Mouse (Mus musculus) layer of hippocampus, postnatal 10 days (tissue): ENCODE data around the gene Ccdc86. TPM values are rescaled to one million over a fixed set of nuclear protein-coding genes. Genes with fewer than 3 reads are reported as not detected.

Source experiments
- DNase-seq, 2 experiments: peaks; one replicate each; pipeline ENCODE4 v3.0.0; 2021; ENCODE audit warnings: low spot score in 2 of 2
- total RNA-seq, 2 experiments: library from RNA; stranded (reverse); gene quantifications; 2 replicates each; pipeline ENCODE4 v1.2.3; 2021

Gene Ccdc86
- total RNA-seq, 2 experiments from 2014 or later: 9.3 to 9.9 TPM

DNA sequence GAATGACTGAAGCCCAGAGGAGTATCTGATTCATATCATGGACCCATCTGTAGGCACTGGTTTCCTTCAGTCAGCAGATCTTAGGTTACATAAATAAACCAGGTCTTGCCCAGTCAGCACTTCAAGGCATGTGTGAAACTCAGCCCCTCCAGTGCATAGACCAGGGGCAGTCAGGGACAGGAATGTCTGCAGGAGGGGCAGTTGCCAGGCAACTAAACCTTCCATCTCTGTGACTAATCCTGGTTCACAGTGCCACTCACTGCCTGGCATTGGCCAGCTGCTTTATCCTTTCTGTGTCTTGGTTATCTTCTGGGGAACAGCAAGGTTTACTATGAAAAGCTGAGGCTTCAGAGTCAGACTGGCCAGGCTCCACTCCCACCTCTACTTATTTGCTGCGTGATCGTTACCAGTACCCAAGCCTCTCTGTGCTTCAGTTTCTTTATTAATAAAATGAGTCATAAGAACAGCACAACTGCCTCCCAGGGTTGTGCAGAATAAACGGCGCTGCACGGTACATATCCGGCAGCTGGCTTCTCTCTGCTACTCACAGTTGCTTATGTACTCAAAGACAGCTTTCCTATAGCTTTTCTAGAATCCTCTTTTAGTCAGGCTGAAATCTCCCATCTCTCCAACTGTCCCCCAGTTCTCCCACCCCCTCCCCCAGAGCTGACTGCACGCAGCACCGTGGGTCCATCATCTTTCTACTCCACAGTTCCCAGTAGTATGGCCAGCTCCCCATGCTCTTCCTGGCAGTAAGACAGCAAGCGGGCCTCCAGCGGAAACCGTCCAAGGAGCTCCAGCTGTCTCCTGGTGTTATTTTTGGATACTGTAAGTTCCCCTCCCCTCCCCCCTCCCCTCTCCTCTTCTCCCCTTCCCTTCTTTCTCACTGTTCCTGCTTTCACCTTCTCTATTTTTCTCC is 3.2 kb upstream of the Ccdc86 start:
- DNase-seq: peak in 1 of 2 experiments; percentile 17

DNA sequence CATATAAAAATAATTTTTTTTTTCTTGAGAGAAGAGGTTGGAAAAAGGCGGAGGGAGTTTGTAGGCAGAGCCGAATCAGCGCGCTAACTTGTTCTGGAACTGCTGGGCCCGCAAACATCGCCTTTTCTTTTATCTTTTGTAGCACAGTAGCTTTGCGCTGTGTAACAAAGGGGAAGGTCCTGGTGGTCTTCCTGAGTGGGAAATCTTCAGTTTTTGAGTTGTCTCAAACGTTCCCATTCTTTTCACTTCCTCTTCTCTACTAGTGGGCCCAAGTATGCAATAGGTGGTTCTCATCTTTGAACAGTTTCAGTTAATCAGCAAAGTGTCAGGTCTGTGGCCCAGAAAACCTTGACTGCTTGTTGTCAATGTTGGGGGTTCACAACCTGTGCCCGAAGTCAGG is 492 bp upstream of the Ccdc86 start:
- no peak for DNase-seq

DNA sequence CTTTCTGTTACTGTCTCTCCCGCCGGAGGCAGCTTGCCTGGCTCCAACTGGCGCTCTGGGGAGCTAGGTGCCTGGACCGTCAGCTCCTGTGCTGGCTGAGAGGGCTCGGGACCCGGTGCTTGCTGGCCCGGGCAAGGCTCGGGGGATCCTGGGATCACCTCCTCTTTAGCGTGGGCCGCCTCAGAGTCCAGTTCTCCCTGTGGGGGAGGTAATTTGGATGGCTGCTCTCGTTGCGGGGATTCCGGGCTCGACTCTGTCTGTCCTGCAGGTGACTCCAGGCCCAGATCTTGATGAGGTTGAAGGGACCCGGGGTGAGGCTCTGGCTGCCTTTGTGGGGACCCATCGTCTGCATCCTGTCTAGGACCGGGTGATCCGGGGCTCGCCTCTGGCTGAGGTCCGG is 650 bp downstream of the Ccdc86 start:
- DNase-seq: peak; percentile 21 to 33

DNA sequence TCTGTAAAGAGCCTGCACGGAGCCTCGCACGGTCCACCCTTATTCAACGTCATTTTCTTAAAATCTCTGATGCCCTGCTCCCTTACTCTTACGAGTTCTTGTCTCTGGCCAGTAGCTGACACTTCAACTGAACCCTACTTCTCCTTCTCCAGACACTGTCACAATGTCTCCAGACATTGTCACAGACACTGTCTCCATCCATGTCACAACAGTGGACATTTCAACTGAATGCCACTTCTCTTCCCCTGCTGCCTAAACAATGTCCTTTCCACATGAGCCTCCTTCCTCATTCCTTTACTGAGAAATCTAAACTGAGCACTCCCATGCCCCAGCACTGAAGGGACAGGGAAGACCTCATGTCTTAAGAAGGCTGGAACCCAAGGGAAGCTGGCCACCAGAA is 1.8 kb downstream of the Ccdc86 start:
- DNase-seq: no peak

DNA sequence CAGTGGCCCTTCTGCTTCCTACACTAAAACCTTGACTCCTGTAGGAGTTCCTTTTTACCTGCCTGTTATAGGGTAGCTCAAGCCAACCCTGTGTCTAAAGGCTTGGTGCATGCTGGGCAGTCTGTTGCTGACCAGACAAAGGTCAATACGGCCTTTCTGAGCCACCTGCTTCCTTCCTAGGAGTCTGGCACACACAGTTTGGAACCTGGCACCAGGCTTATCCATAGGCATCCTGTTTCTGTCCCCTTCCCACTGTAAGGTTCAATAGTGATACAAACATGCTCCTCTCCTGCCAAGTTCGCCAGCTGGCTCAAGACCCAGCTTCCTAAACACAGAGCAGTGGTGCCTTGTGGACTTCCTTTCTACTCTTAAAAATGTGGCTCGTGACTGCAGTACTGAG is 2.6 kb downstream of the Ccdc86 start:
- DNase-seq: no peak

DNA sequence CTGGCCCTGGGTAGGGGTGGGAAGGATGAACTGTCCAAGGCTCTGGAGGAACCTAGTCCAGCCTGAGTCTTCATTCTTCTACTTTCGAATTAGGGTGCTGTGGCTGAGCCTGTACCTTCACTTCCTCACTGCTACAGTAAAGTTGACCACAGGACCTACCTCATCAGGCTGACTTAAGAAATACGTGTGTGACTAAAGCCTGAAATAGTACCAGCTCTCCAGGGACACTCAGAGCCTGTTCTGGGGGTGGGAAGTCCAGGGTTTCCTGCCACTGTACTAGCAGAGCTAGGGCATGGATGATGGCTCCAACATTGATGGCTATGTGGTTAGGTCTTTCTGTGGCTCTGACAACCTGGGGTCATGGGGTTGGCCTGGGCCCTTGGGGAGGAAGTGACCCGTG is 5.1 kb downstream of the Ccdc86 start:
- no peak for DNase-seq

DNA sequence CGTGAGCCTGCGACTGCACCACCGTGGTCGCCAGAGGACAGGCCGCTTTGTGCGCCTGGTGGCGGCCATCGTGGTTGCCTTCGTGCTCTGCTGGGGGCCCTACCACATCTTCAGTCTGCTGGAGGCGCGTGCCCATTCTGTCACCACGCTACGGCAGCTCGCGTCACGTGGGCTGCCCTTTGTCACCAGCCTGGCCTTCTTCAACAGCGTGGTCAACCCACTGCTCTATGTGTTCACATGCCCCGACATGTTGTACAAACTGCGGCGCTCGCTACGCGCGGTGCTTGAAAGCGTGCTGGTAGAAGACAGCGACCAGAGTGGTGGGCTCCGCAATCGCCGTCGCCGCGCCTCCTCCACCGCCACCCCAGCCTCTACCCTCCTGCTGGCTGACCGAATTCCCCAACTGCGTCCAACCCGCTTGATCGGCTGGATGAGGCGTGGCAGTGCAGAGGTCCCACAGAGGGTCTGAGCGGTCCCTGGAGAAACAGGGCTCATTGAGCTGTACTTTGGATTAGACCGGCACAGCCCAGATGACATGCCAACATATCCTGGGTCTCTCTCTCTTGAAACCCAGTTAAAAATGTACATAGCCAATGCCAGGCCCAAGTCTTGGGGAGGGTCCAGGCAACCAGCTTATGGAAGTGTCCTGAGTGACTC is 8.1 kb downstream of the Ccdc86 start:
- DNase-seq: peak; percentile 34 to 51

DNA sequence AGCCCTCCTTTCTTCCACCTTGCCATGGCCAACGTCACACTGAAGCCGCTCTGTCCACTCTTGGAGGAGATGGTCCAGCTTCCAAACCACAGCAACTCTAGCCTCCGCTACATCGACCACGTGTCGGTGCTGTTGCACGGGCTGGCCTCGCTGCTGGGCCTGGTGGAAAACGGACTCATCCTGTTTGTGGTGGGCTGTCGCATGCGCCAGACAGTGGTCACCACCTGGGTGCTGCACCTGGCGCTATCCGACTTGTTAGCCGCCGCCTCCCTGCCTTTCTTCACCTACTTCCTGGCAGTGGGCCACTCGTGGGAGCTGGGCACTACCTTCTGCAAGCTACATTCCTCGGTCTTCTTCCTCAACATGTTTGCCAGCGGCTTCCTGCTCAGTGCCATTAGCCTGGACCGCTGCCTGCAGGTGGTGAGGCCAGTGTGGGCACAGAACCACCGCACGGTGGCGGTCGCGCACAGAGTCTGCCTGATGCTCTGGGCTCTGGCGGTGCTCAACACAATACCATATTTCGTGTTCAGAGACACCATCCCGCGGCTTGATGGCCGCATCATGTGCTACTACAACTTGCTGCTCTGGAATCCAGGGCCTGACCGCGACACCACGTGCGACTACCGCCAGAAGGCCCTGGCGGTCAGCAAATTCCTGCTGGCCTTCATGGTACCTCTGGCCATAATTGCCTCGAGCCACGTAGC is 8.8 kb downstream of the Ccdc86 start:
- DNase-seq: peak; percentile 72 to 85

DNA sequence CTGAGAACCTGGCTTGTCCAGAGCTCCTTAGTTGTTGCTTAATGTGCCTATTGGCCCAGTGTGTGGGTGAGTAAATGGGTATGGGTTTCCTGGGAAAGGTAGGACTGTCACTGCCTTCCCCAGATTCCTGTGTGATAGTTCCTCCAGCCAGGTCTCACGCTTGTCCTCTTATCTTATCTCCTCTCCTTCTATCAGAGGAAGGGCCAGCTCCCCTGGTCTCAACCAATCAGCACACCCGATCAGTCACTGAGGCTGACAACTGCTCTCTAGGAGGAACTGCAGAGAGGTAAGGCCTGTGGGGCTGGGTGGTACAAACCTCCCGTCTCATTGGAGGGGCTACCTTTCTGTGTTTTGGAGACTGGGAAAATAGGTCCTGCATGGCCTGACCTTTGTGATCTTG is 10.3 kb downstream of the Ccdc86 start:
- no peak for DNase-seq

DNA sequence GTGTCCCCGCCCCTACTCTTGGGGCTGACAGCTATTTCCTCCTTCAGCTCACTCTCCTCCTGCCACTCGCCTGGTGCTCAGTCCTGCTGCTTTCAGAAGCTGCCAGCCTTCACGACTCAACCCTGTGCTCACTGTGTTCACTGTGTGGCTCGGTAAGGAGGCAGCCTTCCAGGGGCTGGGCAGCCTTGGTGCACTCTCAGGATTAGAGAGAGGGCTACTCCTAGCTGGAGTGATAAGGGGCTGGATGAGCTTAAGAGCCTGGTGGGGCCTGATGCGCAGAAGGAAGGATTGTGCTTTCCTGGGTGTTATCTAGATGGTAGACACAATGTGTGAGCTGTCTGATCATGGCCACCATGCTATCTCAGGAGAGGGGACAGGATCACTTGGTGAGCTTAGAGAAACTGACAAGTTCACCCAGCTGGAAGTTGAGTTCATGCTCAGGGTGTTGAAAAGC is 11.9 kb downstream of the Ccdc86 start, which contains the start of gene Ptgdr2:
Gene Ptgdr2 (plus strand): TSS at position 51 of the 454 bp plus-strand sequence.
- no peak for DNase-seq

DNA sequence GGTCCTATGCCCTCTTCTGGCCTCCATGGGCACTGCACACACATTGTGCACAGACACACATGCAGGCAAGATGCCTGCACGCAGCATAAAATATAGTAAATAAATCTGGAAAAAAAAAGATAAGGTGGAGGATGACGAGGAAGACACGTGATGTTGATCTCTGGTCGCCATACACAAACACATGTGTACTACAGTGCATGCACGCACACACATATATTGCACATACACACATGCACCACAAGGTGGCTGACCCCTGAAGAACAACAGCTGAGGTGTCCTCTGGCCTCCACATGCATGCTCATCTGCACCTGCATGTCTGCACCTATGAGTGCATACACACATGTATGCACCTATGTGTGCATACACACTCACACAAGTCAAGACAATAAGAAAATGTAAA is 13.0 kb downstream of the Ccdc86 start:
- no peak for DNase-seq

DNA sequence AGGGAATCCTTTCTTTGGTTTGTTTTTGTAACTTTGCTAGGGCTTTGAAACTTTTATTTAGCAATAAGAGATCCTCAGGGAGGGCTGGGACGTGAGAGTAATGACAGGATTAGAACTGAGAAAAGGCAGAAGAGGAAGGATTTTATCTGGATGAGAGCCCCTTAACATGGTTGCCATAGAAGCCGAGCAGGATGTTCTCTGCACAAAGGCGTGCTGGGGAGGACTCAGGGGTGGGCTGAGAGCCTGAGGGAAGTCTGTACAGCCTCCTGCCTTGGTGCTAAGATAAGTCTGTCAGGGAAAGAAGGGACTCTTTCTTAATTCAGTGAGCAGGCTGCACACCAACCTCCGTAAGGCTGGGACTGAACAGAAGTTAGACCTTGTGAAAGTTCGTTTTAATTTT is 14.0 kb downstream of the Ccdc86 start:
- no peak for DNase-seq

DNA sequence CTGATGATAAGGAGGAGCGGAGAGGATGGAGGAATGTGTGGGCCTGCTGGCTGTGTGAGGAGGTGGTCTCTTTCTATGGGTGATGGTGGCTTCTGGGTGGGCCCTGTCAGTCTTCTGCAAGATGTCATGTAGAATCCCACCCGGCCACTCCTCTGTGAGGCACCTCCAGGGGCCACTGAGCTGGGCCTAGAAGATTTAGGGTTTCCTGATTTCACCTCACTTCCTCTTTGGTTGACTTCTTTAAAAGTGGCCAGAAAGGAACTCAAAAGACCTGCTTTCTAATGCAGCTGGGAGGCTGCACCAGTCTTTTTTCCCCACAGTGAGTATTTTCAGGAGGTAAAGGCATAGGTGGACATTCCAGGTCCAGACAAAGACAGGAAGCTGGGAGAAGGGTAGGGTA is 18.4 kb downstream of the Ccdc86 start:
- DNase-seq: no peak

DNA sequence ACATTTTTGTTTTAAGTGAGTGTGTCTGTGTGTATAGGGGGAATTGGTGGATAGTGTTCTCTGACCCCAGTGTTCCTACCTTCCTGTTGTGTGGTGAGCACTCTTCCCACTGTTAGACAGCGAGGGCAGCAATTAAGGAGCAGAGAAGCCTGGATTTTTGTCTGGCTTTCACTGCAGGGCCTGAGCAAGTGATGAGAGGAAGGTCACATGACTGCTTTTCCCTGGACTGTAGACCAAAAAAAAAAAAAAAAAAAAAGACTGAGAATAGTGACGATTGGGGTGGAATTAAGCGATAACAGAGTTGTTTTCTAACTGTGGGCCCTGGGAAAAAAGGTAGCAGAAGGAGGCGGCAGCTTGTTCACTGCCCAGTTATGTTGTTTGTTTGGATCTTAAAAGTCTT is 22.4 kb downstream of the Ccdc86 start:
- no peak for DNase-seq

DNA sequence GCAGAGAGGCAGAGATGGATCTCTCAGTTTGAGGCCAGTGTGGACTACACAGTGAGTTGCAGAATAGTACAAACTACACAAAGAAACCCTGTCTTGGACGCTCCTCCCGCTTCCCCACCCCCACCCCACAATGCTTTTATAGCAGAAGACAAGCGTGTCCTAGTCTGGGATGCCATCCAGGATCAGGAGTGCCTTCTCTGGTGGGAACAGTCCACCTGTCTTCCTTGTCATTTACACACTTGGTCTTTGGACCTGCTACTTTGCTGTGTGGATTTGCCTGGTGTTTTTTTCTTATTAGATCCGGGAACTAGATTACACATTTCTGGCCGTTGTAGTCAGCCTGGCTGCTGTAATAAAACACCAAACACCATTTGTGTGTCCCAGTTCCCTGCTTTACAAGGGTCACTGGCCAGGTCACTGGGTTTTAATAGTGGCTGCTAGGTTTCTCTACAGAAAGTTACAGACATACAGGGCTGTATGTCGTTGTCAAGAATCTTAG is 22.9 kb downstream of the Ccdc86 start:
- no peak for DNase-seq

DNA sequence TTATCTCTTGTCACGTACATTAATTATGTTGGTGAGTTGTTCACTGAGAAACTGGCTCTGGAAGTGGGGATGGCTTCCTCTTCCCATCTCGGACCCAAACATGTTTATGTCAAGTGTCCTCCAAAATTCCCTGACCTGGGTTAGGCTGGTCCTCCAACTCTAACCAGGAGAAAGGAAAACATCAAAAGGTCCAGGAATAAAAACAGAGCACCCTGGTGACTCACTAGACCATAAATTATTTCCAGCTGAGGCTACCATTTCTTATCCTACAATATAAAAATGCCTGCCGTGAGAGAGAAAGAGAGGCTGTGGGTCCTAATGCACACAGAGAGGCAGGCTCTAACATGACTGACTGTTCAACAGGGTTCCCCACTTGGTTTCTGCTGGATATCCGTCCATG is 24.8 kb downstream of the Ccdc86 start:
- no peak for DNase-seq

DNA sequence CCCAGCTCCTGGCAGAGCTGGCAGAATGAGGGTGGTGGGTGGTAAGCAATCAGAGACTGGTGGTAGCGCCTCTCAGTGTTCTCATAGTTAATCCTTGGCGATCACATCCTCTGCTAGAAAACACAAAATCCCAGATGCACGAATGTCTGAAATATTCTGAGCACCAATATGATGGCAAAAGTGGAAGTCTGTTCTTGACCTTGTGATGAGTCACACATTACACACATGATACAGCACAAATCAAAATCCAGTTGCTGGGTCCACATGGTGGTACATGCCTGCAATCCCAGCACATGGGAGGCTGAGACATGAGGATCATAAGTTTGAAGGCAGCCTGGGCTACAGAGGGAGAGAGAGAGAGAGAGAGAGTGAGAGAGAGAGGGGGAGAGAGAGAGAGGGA is 28.0 kb downstream of the Ccdc86 start:
- no peak for DNase-seq

DNA sequence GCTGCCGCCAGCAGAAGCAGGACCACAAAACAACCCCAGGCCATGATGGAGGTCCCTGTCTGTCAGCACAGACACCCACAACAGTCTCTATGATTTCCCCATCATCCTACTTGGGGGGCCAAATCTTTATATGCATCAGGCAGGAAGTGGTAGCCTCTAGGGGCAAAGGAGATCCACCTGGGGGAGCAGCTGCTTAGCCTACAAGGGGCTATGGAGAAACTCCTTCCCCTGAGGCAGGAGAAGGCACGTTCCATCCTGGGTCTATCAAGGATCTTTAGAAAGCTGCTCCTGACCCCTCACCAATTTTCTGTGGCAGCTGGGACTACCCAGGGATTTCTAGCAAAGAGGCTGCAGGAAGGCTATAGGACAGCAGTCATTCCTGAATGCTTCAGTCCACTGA is 28.5 kb downstream of the Ccdc86 start, which contains the start of gene Zp1:
Gene Zp1 (minus strand): TSS at position 101 of the 400 bp plus-strand sequence.
- DNase-seq: no peak

DNA sequence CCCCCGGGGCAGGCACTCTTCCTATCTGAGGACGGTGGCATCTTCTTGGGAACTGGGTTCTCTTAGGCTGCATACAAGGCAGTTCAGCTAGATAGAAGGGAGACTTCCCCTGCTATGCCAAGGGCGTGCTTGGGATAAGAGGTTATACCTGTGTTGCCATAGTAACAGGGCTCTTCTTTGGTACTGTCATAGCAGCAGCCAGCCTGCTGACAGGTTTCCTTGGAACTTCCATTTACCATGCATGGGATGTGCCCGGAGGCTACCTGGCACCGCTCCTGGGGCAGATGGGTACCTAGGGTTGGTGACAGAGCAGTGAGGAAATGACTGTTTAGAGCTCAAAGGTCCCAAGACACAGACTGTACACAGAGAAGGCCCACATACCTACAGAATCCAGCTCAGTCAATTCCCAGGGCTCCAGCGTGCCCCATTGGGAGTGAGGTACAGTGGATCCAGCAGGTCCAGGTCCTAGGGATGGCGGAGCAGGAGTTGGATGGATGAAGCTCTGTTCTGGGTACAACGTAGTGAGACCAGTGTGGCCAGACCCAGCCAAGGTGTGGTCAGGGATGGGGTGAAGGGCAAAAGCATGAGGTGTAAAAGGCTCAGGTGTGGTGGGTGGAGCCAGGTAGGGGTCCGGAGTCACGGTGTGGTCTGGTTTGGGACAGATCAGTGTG is 30.6 kb downstream of the Ccdc86 start:
- DNase-seq: no peak

DNA sequence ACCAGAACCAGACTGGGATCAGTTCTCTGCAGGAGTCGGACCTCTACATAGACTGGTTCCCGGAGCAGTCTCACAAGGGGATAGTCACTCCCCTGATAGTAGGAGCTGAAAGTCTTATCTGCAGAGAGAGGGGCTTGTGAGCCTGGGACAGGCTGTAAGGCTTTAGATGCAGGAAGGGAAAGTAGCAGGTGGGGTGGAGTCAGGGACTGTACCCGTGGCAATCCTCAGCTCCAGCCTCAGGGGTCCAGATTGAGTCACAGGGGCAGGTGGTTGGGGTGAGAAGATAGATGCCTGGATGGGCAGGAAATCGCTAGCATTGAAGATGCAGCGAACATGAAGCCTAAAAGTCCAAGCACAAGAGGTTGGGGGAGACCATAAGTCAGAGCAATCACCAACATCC is 32.6 kb downstream of the Ccdc86 start:
- DNase-seq: no peak

DNA sequence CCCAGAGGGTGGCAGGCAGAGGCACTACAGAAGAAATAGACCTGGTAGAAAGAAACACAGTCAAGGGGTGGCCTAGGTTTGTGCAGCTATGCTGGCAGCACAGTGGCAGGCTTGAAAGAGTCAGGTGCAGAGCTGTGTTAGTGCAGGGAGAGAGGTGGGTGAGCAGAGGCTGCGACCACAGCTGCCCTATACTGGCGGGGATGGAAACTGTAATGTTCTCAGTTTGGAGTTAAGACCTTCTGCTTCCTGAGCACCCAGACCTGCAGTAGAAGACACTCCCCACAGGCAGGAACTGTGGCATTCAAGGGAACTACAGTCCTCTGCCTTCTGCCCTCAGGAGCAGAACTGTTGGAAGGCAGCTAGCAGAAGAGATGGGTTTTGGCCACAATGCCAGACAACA is 34.2 kb downstream of the Ccdc86 start:
- no peak for DNase-seq
